Mouse (Mus musculus): ENCODE measurements at regions not wholly inside any gene's neighbourhood (a gene's known extent, or its start where the extent isn't known, plus 50 kb on each side); places are given as distances from the start of the nearest gene placed in this dataset.

DNA sequence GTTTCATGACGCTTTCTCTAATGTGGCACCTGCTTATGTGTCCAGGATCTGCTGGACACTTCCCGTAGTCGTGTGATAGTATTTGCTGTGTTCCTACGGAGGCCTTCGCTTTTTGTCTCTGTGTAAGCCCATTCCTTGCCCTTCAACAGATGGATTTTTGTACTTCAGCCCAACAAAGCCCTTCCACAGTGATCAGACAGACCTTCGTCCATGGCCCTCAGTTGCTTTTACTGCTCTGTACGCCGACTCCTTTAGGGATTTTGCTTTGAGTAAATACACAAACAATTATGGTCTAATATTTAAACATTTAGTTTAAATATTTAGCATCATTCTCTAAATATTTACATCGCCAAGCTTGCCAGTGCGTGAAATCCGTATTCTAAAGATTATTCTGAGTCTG, 95.6 kb upstream of the Kit start:
- H3K9ac ChIP-seq (replicated peaks): no peak overlapping the region
- no peak for ATAC-seq
- H3K36me3 ChIP-seq: no peaks in the 10 kb centered on the region
- H3K4me2 ChIP-seq (replicated peaks): no peak overlapping the region
- H3K27ac ChIP-seq: no peak overlapping the region
- H3K27me3 ChIP-seq: peaks cover 14% of the 10 kb centered on the region
- 88% methylated on average over 11 of the region's 11 CpGs for WGBS
- peaks cover 4% of the 10 kb centered on the region; the same call in 1 of the 2 replicates for H3K4me1 ChIP-seq (replicated peaks)
- no peak overlapping the region for H3K4me3 ChIP-seq (replicated peaks)
- no peaks in the 10 kb centered on the region for H3K9me3 ChIP-seq

DNA sequence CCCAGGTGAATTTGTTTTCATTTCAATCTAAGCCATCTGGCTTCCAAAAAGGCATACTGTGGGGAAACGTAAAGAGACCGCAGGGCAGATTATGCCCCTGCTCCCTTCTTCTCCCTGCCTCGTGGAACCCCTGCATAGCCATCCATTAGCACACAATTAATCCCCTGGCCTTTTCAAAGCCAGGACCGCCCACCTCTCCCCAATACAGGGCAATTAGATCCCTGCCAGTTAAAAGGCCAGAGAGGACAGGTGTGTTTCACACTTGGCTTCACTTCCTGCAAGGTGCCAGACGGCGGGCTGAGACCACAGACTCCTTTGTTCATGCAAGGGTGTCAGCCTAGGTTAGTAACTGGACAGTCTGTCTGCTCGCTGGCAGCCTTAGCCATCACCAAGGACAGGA, 93.1 kb upstream of the Kit start:
- Histone ChIP-seq H3K4me1 (replicated peaks) (peaks cover 4% of the 10 kb centered on the region; the same call in 1 of the 2 replicates), H3K36me3 (no peaks in the 10 kb centered on the region), H3K27ac (no peak overlapping the region), H3K4me2 (replicated peaks) (no peak overlapping the region), H3K27me3 (peaks cover 12% of the 10 kb centered on the region), H3K9ac (replicated peaks) (no peak overlapping the region), H3K4me3 (replicated peaks) (no peak overlapping the region), H3K9me3 (no peaks in the 10 kb centered on the region)
- ATAC-seq: no peak
- WGBS: 21% methylated on average over 7 of the region's 7 CpGs

- no peak overlapping the region for H3K27ac ChIP-seq
- no peak overlapping the region for H3K9ac ChIP-seq (replicated peaks)
- H3K4me2 ChIP-seq (replicated peaks): no peak overlapping the region
- WGBS: 83% methylated on average over 7 of the region's 7 CpGs
- H3K27me3 ChIP-seq: no peaks in the 10 kb centered on the region
- no peak for ATAC-seq
- no peaks in the 10 kb centered on the region for H3K36me3 ChIP-seq
- H3K4me3 ChIP-seq (replicated peaks): no peak overlapping the region
- no peaks in the 10 kb centered on the region for H3K9me3 ChIP-seq
- peaks cover 4% of the 10 kb centered on the region; the same call in 1 of the 2 replicates for H3K4me1 ChIP-seq (replicated peaks)
These were observed 90.4 kb upstream of the Kit start for GRCm38 (mm10) chr5:75484330-75484729.

DNA sequence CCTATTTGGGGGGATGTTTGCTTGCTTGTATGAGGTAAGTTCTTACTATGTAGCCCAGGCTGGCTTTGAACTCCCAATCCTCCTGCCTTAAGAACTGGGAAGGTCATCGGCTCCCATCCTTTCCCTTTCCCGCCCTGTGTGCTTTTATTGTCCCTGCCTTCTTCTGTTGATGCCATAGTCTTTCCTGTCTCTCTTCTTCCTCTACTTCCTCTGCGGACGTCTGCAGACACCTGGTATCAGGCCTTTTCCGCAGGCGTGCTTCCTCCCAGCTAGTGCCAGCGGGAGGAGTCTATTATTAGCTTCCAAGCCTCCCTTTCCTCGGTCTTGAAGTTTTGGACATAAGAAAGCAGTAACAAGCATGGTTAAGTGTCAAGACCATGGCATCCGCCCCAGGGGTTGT, 83.9 kb upstream of the Kit start:
- WGBS: 89% methylated on average over 9 of the region's 9 CpGs
- Histone ChIP-seq H3K27me3 (no peaks in the 10 kb centered on the region), H3K4me2 (replicated peaks) (no peak overlapping the region), H3K9ac (replicated peaks) (no peak overlapping the region), H3K4me3 (replicated peaks) (no peak overlapping the region), H3K27ac (no peak overlapping the region), H3K4me1 (replicated peaks) (no peaks in the 10 kb centered on the region), H3K9me3 (no peaks in the 10 kb centered on the region; the same call in 1 of the 2 replicates), H3K36me3 (no peaks in the 10 kb centered on the region)
- ATAC-seq: no peak

DNA sequence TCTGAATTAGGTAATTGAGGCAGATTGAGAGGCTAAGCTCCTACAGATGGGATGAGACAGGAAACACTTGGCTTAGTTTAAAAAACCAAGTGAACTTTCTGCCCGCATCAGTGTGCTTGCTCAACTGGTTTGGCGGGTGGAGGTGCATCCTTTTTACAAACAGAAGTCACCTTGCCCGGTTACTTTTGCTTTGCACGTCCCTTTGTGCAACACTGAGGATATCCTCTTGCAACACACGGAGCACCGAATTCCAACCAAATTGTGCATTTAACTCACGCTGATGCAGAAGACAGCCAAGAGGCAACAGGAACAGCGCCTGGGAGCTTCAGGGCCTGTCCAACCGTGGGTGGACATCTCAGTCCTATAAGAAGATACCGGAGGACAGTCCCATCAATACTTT, 80.6 kb upstream of the Kit start:
- Histone ChIP-seq H3K27ac (no peak overlapping the region), H3K4me1 (replicated peaks) (no peaks in the 10 kb centered on the region), H3K9ac (replicated peaks) (no peak overlapping the region), H3K4me3 (replicated peaks) (no peak overlapping the region), H3K4me2 (replicated peaks) (no peak overlapping the region), H3K36me3 (no peaks in the 10 kb centered on the region), H3K27me3 (no peaks in the 10 kb centered on the region), H3K9me3 (no peaks in the 10 kb centered on the region; the same call in 1 of the 2 replicates)
- WGBS: 93% methylated on average over 10 of the region's 10 CpGs
- ATAC-seq: no peak

DNA sequence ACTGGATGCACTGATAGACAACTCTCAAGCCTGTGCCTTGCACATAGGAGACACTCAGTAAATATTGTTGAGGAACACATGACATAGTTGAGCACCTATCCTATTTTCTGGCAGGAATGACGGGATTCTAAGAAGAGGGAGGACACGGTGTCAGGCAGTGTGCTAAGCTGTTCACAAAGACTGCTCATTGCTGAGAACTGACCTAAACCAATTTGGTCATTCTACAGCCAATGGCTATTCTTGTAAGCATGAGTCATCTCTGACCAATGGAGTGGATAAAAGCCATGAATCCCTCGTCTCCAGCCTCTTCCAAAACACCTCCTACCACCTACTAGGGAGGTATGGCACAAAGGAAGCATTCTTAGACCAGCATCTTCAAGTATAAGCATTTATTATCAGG, 75.7 kb upstream of the Kit start:
- Histone ChIP-seq H3K4me1 (replicated peaks) (no peaks in the 10 kb centered on the region), H3K4me3 (replicated peaks) (no peak overlapping the region), H3K36me3 (no peaks in the 10 kb centered on the region), H3K27me3 (no peaks in the 10 kb centered on the region), H3K9me3 (no peaks in the 10 kb centered on the region), H3K9ac (replicated peaks) (no peak overlapping the region), H3K27ac (no peak overlapping the region), H3K4me2 (replicated peaks) (no peak overlapping the region)
- 83% methylated on average over 3 of the region's 3 CpGs for WGBS
- no peak for ATAC-seq

GRCm38 (mm10) chr5:75499695-75500094, 75.0 kb upstream of the Kit start:
- H3K4me2 ChIP-seq (replicated peaks): no peak overlapping the region
- H3K27me3 ChIP-seq: no peaks in the 10 kb centered on the region
- no peak overlapping the region for H3K27ac ChIP-seq
- no peak overlapping the region for H3K4me3 ChIP-seq (replicated peaks)
- H3K9me3 ChIP-seq: no peaks in the 10 kb centered on the region
- H3K36me3 ChIP-seq: no peaks in the 10 kb centered on the region
- no peaks in the 10 kb centered on the region for H3K4me1 ChIP-seq (replicated peaks)
- 88% methylated on average over 5 of the region's 5 CpGs for WGBS
- no peak for ATAC-seq
- no peak overlapping the region for H3K9ac ChIP-seq (replicated peaks)

DNA sequence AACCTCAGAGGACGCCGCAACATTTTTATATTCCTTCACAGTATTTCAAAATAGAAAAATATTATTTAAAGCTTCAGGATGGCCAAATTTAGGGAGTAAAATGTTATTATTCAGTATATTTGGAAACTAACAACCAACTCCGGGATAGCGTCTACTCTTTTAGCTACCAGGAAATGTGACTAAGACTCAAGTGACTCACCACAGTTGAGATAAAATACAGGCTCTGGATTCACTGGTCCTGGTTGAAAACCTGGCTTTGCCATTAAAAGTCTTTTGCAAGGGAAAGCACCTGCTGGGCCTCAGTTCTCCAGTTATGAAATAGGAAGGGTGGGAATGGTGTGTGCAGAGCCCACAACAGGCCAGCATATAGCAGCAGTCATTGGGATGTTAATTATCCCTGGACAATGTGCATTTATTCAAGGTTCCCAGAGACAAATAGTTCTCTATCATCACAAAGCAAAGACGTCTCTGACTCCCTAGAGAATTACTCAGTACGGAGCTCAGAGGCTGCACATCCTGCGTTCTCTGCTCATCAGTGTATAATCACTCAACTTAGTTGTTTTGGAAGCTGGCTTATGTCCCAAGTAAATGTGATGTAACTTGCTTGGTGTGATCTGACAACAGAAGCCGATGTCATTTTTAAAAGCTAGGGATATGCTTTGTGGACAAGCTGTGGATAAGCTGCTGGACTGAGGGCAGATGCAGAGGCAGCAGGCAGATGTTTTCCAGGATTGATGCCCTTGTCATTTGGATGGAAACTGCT, 73.9 kb upstream of the Kit start:
- Histone ChIP-seq H3K4me2 (replicated peaks) (no peak overlapping the region), H3K9ac (replicated peaks) (no peak overlapping the region), H3K27ac (no peak overlapping the region), H3K4me3 (replicated peaks) (no peak overlapping the region), H3K4me1 (replicated peaks) (0 out of 2 replicates have a peak, but pooled peaks cover 5% of the 10 kb centered on the region), H3K36me3 (no peaks in the 10 kb centered on the region), H3K9me3 (no peaks in the 10 kb centered on the region), H3K27me3 (no peaks in the 10 kb centered on the region)
- no peak for ATAC-seq
- 74% methylated on average over 8 of the region's 8 CpGs for WGBS

DNA sequence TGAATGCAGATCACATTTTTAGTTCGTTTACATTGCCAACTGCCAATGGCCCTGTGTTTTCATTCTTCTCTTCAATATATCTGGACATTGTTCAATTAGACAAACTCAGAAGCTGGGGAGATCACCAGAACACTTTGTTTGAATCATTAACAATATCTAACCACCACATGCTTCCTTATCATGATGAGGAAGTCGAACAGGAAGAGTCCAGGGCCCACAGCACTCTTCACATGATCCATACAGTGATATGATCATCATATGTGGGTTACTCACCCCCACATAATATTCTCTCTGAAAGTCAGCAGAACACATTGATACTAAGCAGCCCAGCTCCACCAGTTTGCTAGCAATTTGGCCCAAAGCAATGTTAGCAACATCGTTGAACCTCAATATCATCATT, 71.0 kb upstream of the Kit start:
- Histone ChIP-seq H3K9me3 (no peaks in the 10 kb centered on the region), H3K27ac (no peak overlapping the region), H3K4me2 (replicated peaks) (no peak overlapping the region), H3K36me3 (no peaks in the 10 kb centered on the region), H3K9ac (replicated peaks) (no peak overlapping the region), H3K27me3 (no peaks in the 10 kb centered on the region), H3K4me1 (replicated peaks) (0 out of 2 replicates have a peak, but pooled peaks cover 5% of the 10 kb centered on the region), H3K4me3 (replicated peaks) (no peak overlapping the region)
- 96% methylated on average over 3 of the region's 3 CpGs for WGBS
- ATAC-seq: no peak

DNA sequence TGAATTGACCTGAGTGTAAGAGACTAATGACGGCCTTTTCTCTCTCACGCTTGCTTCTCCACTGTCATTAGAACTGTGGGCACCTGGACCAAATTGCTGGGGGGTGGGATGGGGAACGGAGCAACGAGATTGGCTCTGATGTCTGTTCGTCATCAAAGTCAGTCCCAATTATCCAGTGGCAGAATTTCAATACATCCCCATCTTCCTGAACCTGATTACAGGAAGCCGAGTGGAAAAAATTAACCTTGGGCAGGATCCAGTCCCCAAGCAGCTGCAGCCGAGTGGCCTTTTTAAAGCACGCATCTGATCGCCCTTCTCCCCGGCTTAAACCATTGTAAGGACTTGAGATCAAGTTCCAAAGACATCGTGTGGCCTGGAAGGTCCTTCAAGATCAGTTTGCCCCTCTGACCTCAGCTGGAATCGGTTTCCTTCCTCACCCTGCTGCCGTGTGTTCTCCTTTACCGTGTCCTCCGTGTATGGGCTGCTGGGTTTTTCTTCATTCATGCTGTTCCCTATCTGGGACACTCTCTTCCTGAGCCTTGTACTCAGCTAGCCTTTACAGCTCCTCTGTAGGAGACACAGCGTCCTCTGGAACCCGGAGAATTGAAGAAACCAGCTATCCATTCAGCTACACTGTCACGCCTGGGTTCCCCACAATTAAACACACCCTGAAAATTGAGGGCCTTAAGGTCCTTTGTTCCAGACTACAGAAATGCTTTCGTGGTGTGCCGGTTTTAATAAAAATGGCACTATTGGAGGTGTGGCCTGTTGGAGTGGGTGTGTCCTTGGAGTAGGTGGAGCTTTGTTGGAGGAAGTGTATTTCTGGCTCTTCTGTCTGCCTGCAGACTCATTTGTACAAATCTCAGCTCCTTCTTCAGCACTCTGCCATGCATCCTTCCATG, 61.9 kb upstream of the Kit start:
- Histone ChIP-seq H3K4me2 (replicated peaks) (no peak overlapping the region), H3K9me3 (peaks cover 4% of the 10 kb centered on the region; the same call in 1 of the 2 replicates), H3K4me1 (replicated peaks) (0 out of 2 replicates have a peak, but pooled peaks cover 3% of the 10 kb centered on the region), H3K27me3 (no peaks in the 10 kb centered on the region), H3K27ac (no peak overlapping the region), H3K4me3 (replicated peaks) (no peak overlapping the region), H3K36me3 (no peaks in the 10 kb centered on the region), H3K9ac (replicated peaks) (no peak overlapping the region)
- WGBS: 70% methylated on average over 20 of the region's 20 CpGs
- no peak for ATAC-seq

GRCm38 (mm10) chr5:75518213-75518612, 56.5 kb upstream of the Kit start:
- ATAC-seq: peak; percentile 63; the same call in 1 of the 2 replicates
- Histone ChIP-seq H3K27ac (no peak overlapping the region), H3K36me3 (no peaks in the 10 kb centered on the region), H3K27me3 (no peaks in the 10 kb centered on the region), H3K4me3 (replicated peaks) (no peak overlapping the region), H3K9me3 (peaks cover 2% of the 10 kb centered on the region; the same call in 1 of the 2 replicates), H3K9ac (replicated peaks) (no peak overlapping the region), H3K4me1 (replicated peaks) (peaks cover 4% of the 10 kb centered on the region; the same call in 1 of the 2 replicates), H3K4me2 (replicated peaks) (no peak overlapping the region)
- 77% methylated on average over 8 of the region's 8 CpGs for WGBS

GRCm38 (mm10) chr5:75523041-75523678, 51.6 kb upstream of the Kit start:
- no peaks in the 10 kb centered on the region for H3K36me3 ChIP-seq
- no peak overlapping the region for H3K4me2 ChIP-seq (replicated peaks)
- no peaks in the 10 kb centered on the region for H3K9me3 ChIP-seq
- 91% methylated on average over 4 of the region's 4 CpGs for WGBS
- H3K27ac ChIP-seq: no peak overlapping the region
- H3K4me3 ChIP-seq (replicated peaks): no peak overlapping the region
- no peak for ATAC-seq
- H3K4me1 ChIP-seq (replicated peaks): peaks cover 4% of the 10 kb centered on the region; the same call in 1 of the 2 replicates
- H3K27me3 ChIP-seq: no peaks in the 10 kb centered on the region
- H3K9ac ChIP-seq (replicated peaks): no peak overlapping the region
